Mouse (Mus musculus) cerebellum, adult 2 months (tissue): ENCODE measurements around the gene Btbd3. TPM values are rescaled to one million over a fixed set of nuclear protein-coding genes. Genes with fewer than 3 reads are reported as not detected.

Experiments used
- DNase-seq, 2 experiments: peaks; one replicate each; pipeline ENCODE4 v3.0.0; 2021
- H3K27ac ChIP-seq: fragments of 200-500 bp; 2 replicates; pipeline ENCODE4 v1.5.1; 2012; ENCODE audit warnings: low read length, control low read depth, inconsistent platforms; ENCODE audit not compliant: insufficient read depth
- H3K27me3 ChIP-seq: fragments of 200-500 bp; 2 replicates; pipeline ENCODE4 v1.6.1; 2012; ENCODE audit warnings: inconsistent platforms, mild to moderate bottlenecking, low read length, moderate library complexity; ENCODE audit not compliant: control insufficient read depth, insufficient read depth
- H3K4me1 ChIP-seq: fragments of 200-500 bp; 2 replicates; pipeline ENCODE4 v1.6.1; 2011; ENCODE audit warnings: low read length; ENCODE audit not compliant: control insufficient read depth, insufficient read depth
- H3K4me3 ChIP-seq: fragments of 200-500 bp; replicated peaks from 2 replicates; pipeline ENCODE3; 2011; ENCODE audit warnings: mild to moderate bottlenecking, low read depth, low read length, control low read depth; ENCODE audit not compliant: insufficient read depth
- CTCF ChIP-seq: fragments of 200-500 bp; IDR thresholded peaks from 2 replicates; pipeline ENCODE4 v1.5.1; 2011; ENCODE audit warnings: low read depth, mild to moderate bottlenecking, control low read depth, low read length, moderate library complexity, borderline replicate concordance; ENCODE audit not compliant: insufficient read depth
- POLR2A ChIP-seq: fragments of 200-500 bp; IDR thresholded peaks from 2 replicates; pipeline ENCODE4 v1.6.1; 2011; ENCODE audit warnings: low read length, control low read depth, borderline replicate concordance; ENCODE audit not compliant: insufficient read depth
- WGBS: fragments of 180-500 bp; shearing (Covaris S2); methylation state at CpG from one replicate; pipeline ENCODE4 v1.1.7; 2018; 5-methylcytosine and 5-hydroxymethylcytosine counted together
- polyA plus RNA-seq: library from polyadenylated mRNA; depleted of rRNA; stranded (reverse); fragments of >200 nt; gene quantifications from 2 replicates; pipeline ENCODE4 v1.2.3, GENCODE M21; 2012

The Btbd3 gene
- polyA plus RNA-seq, 1 experiment, result 183 TPM

- H3K4me3 ChIP-seq, result no peak overlapping the region
- no peaks in the 10 kb centered on the region for H3K27me3 ChIP-seq
- H3K27ac ChIP-seq, result no peak overlapping the region
- no peaks in the 10 kb centered on the region for H3K4me1 ChIP-seq
- no peak for TF ChIP-seq CTCF
- TF ChIP-seq POLR2A, result no peak
- DNase-seq, result no peak
- WGBS, result 64% methylated on average over 5 of the region's 5 CpGs
Observed at GRCm38 (mm10) chr2:138362474-138362873, 106.1 kb downstream of the Btbd3 start.

GRCm38 (mm10) chr2:138365391-138365790 is 109.0 kb downstream of the Btbd3 start:
- Histone ChIP-seq H3K27ac (no peak overlapping the region), H3K4me3 (no peak overlapping the region), H3K27me3 (no peaks in the 10 kb centered on the region), H3K4me1 (no peaks in the 10 kb centered on the region)
- WGBS, result 84% methylated on average over 4 of the region's 4 CpGs
- DNase-seq, result no peak
- TF ChIP-seq CTCF (no peak), POLR2A (no peak)

GRCm38 (mm10) chr2:138374556-138374955 is 118.2 kb downstream of the Btbd3 start:
- no peak overlapping the region for H3K27ac ChIP-seq
- no peaks in the 10 kb centered on the region for H3K27me3 ChIP-seq
- peak; percentile 58 to 83 for DNase-seq
- peaks cover 4% of the 10 kb centered on the region; the same call in 1 of the 2 replicates for H3K4me1 ChIP-seq
- H3K4me3 ChIP-seq, result no peak overlapping the region
- 16% methylated on average over 5 of the region's 5 CpGs for WGBS
- TF ChIP-seq CTCF (no peak), POLR2A (no peak)

- peaks cover 4% of the 10 kb centered on the region; the same call in 1 of the 2 replicates for H3K4me1 ChIP-seq
- TF ChIP-seq CTCF (no peak), POLR2A (no peak)
- peak in 1 of 2 experiments; percentile 56 for DNase-seq
- H3K27ac ChIP-seq, result no peak overlapping the region
- no peaks in the 10 kb centered on the region for H3K27me3 ChIP-seq
- H3K4me3 ChIP-seq, result no peak overlapping the region
Observed at GRCm38 (mm10) chr2:138378855-138379254, 122.5 kb downstream of the Btbd3 start.

GRCm38 (mm10) chr2:138384762-138385161 is 128.4 kb downstream of the Btbd3 start:
- WGBS, result 95% methylated on average over 2 of the region's 2 CpGs
- no peak overlapping the region for H3K27ac ChIP-seq
- H3K27me3 ChIP-seq, result no peaks in the 10 kb centered on the region
- H3K4me3 ChIP-seq, result no peak overlapping the region
- peaks cover 2% of the 10 kb centered on the region; the same call in 1 of the 2 replicates for H3K4me1 ChIP-seq
- TF ChIP-seq POLR2A (no peak), CTCF (no peak)
- DNase-seq, result no peak

- peak in 1 of 2 experiments; percentile 76 for DNase-seq
- WGBS, result 56% methylated on average over 1 of the region's 1 CpGs
- H3K4me1 ChIP-seq, result peaks cover 2% of the 10 kb centered on the region; the same call in 1 of the 2 replicates
- no peak overlapping the region for H3K27ac ChIP-seq
- H3K27me3 ChIP-seq, result no peaks in the 10 kb centered on the region
- no peak overlapping the region for H3K4me3 ChIP-seq
- TF ChIP-seq CTCF (no peak), POLR2A (no peak)
Observed at GRCm38 (mm10) chr2:138388591-138388990, 132.2 kb downstream of the Btbd3 start.

- H3K4me3 ChIP-seq, result no peak overlapping the region
- peak overlapping the region; percentile 20; the same call in 1 of the 2 replicates for H3K27ac ChIP-seq
- H3K4me1 ChIP-seq, result peaks cover 8% of the 10 kb centered on the region
- WGBS, result 4% methylated on average over 5 of the region's 5 CpGs
- TF ChIP-seq POLR2A, result no peak
- no peak for TF ChIP-seq CTCF
- no peaks in the 10 kb centered on the region for H3K27me3 ChIP-seq
- DNase-seq, result peak; percentile 52 to 86
Observed at GRCm38 (mm10) chr2:138403046-138403445, 146.7 kb downstream of the Btbd3 start.

GRCm38 (mm10) chr2:138405753-138406528 is 149.6 kb downstream of the Btbd3 start:
- Histone ChIP-seq H3K27ac (no peak overlapping the region), H3K4me1 (peaks cover 8% of the 10 kb centered on the region), H3K4me3 (no peak overlapping the region), H3K27me3 (no peaks in the 10 kb centered on the region)
- peak; percentile 54 to 82 for DNase-seq
- TF ChIP-seq POLR2A (no peak), CTCF (no peak)
- WGBS, result 24% methylated on average over 4 of the region's 4 CpGs
